Comparison of ENCODE assay signal across 19 mouse cellular contexts in genomic region chr13:72346207-72346943, GRCm38 (mm10).
DNase-seq lines count a peak whose midpoint lies in the region; ATAC-seq and TF ChIP-seq lines count a peak whose summit lies in the region.
"Had no signal": no experiment of that assay in that cellular context is flagged by ENCODE, and none has a peak within 500 bp of the region (broad histone marks: within the 10 kb centered on the region; RNA-seq: fewer than 3 reads in every experiment).

No protein-coding gene starts in this region.

- H3K9me3 ChIP-seq in embryonic facial prominence, embryonic 12.5 days: no peaks in the 10 kb centered on the region
- H3K9me3 ChIP-seq in embryonic facial prominence, embryonic 10.5 days: no peaks in the 10 kb centered on the region
- no peaks in the 10 kb centered on the region for H3K9me3 ChIP-seq in lung, embryonic 14.5 days (ENCODE audit: low read depth, low read length)
- H3K9me3 ChIP-seq in forebrain, embryonic 15.5 days: no peaks in the 10 kb centered on the region
- H3K9me3 ChIP-seq in neural tube, embryonic 14.5 days (ENCODE audit: control insufficient read depth, low read length): no peaks in the 10 kb centered on the region
- H3K9me3 ChIP-seq: heart, embryonic 12.5 days; limb, embryonic 15.5 days had no signal

- H3K27ac ChIP-seq in embryonic facial prominence, embryonic 12.5 days: no peak overlapping the region
- H3K27ac ChIP-seq in embryonic facial prominence, embryonic 10.5 days (replicated peaks): no peak overlapping the region
- H3K27ac ChIP-seq in lung, embryonic 14.5 days (ENCODE audit: low read depth): no peak overlapping the region
- H3K27ac ChIP-seq in forebrain, embryonic 15.5 days (replicated peaks): no peak overlapping the region
- H3K27ac ChIP-seq in neural tube, embryonic 14.5 days (ENCODE audit: low read depth, low read length): no peak overlapping the region
- H3K27ac ChIP-seq: left cerebral cortex, adult 2 months; limb, embryonic 15.5 days had no signal

- no peak for TF ChIP-seq CTCF in lung, embryonic 14.5 days (IDR thresholded peaks at IDR 0.05; ENCODE audit: low read depth)

- no peaks in the 10 kb centered on the region for H3K4me1 ChIP-seq in embryonic facial prominence, embryonic 12.5 days
- 0 out of 2 replicates have a peak, but pooled peaks cover 12% of the 10 kb centered on the region for H3K4me1 ChIP-seq in embryonic facial prominence, embryonic 10.5 days
- no peaks in the 10 kb centered on the region for H3K4me1 ChIP-seq in lung, embryonic 14.5 days (ENCODE audit: insufficient read depth)
- peaks cover 17% of the 10 kb centered on the region for H3K4me1 ChIP-seq in forebrain, embryonic 15.5 days
- peaks cover 5% of the 10 kb centered on the region; the same call in 1 of the 2 replicates for H3K4me1 ChIP-seq in neural tube, embryonic 14.5 days (ENCODE audit: control insufficient read depth, insufficient read depth, low read length)
- H3K4me1 ChIP-seq: heart, embryonic 12.5 days; limb, embryonic 15.5 days had no signal

- 29% methylated on average over 21 of the region's 21 CpGs for WGBS in embryonic facial prominence, embryonic 12.5 days
- WGBS in embryonic facial prominence, embryonic 10.5 days: 29% methylated on average over 21 of the region's 21 CpGs
- WGBS in lung, embryonic 14.5 days: 37% methylated on average over 21 of the region's 21 CpGs
- WGBS in forebrain, embryonic 15.5 days: 12% methylated on average over 21 of the region's 21 CpGs
- WGBS in neural tube, embryonic 14.5 days: 10% methylated on average over 21 of the region's 21 CpGs

- intact Hi-C loops in left cerebral cortex, postnatal 25 days (cut with DNase I): no loop called here

- H3K36me3 ChIP-seq in embryonic facial prominence, embryonic 12.5 days: no peaks in the 10 kb centered on the region
- H3K36me3 ChIP-seq in embryonic facial prominence, embryonic 10.5 days (replicated peaks): no peaks in the 10 kb centered on the region
- H3K36me3 ChIP-seq in lung, embryonic 14.5 days (ENCODE audit: insufficient read depth): no peaks in the 10 kb centered on the region
- H3K36me3 ChIP-seq in forebrain, embryonic 15.5 days: no peaks in the 10 kb centered on the region
- H3K36me3 ChIP-seq in neural tube, embryonic 14.5 days (ENCODE audit: control insufficient read depth, insufficient read depth, low read length): no peaks in the 10 kb centered on the region
- H3K36me3 ChIP-seq: heart, embryonic 12.5 days; limb, embryonic 15.5 days had no signal

- DNase-seq in embryonic facial prominence, embryonic 10.5 days (ENCODE audit: low spot score): no peak
- peak; percentile 5 for DNase-seq in lung, embryonic 14.5 days
- no peak for DNase-seq in lung, postnatal 4 days
- DNase-seq in spleen, postnatal 14 days (ENCODE audit: low spot score in 2 of 2): no peak
- DNase-seq in left cerebral cortex, postnatal 25 days (ENCODE audit: low spot score in 2 of 2): no peak
- DNase-seq: cerebellum, postnatal 10 days; gastrocnemius, postnatal 36 days; kidney, adult 18-20 months; kidney, postnatal 10 days; lung, postnatal 14 days; right cerebral cortex, postnatal 4 days; thymus, postnatal 4 days had no signal

- ATAC-seq in embryonic facial prominence, embryonic 12.5 days (ENCODE audit: insufficient number of reproducible peaks, insufficient read depth, low FRiP score, low TSS enrichment): peak; percentile 64; the same call in 1 of the 2 replicates
- no peak for ATAC-seq in lung, embryonic 14.5 days (ENCODE audit: insufficient read depth)
- ATAC-seq in forebrain, embryonic 15.5 days (replicated peaks): peak; percentile 53; the same call in 1 of the 2 replicates
- peak; percentile 63 for ATAC-seq in neural tube, embryonic 14.5 days (ENCODE audit: low read depth)

- no peak overlapping the region for H3K4me3 ChIP-seq in embryonic facial prominence, embryonic 12.5 days
- no peak overlapping the region for H3K4me3 ChIP-seq in embryonic facial prominence, embryonic 10.5 days
- H3K4me3 ChIP-seq in lung, embryonic 14.5 days (ENCODE audit: low read depth, low read length): no peak overlapping the region
- H3K4me3 ChIP-seq in forebrain, embryonic 15.5 days: no peak overlapping the region
- H3K4me3 ChIP-seq in neural tube, embryonic 14.5 days (ENCODE audit: low read depth, low read length): no peak overlapping the region
- H3K4me3 ChIP-seq: erythroblast, embryonic 14.5 days; heart, embryonic 12.5 days; left cerebral cortex, adult 2 months; limb, embryonic 15.5 days had no signal

- no peak overlapping the region for H3K9ac ChIP-seq in embryonic facial prominence, embryonic 12.5 days
- H3K9ac ChIP-seq in lung, embryonic 14.5 days: no peak overlapping the region
- no peak overlapping the region for H3K9ac ChIP-seq in forebrain, embryonic 15.5 days (replicated peaks)
- no peak overlapping the region for H3K9ac ChIP-seq in neural tube, embryonic 14.5 days (replicated peaks; ENCODE audit: low read depth, low read length)
- H3K9ac ChIP-seq: heart, embryonic 12.5 days; limb, embryonic 15.5 days had no signal

- H3K27me3 ChIP-seq in embryonic facial prominence, embryonic 12.5 days: 0 out of 2 replicates have a peak, but pooled peaks cover 3% of the 10 kb centered on the region
- H3K27me3 ChIP-seq in embryonic facial prominence, embryonic 10.5 days (replicated peaks; ENCODE audit: low read depth, poor library complexity, severe bottlenecking): peaks cover 71% of the 10 kb centered on the region
- no peaks in the 10 kb centered on the region for H3K27me3 ChIP-seq in lung, embryonic 14.5 days (ENCODE audit: insufficient read depth, low read length)
- peaks cover 83% of the 10 kb centered on the region for H3K27me3 ChIP-seq in forebrain, embryonic 15.5 days
- H3K27me3 ChIP-seq in neural tube, embryonic 14.5 days (ENCODE audit: control insufficient read depth, insufficient read depth, low read length): no peaks in the 10 kb centered on the region
- H3K27me3 ChIP-seq: heart, embryonic 12.5 days; limb, embryonic 15.5 days had no signal

- H3K4me2 ChIP-seq in embryonic facial prominence, embryonic 12.5 days (replicated peaks): no peak overlapping the region
- no peak overlapping the region for H3K4me2 ChIP-seq in lung, embryonic 14.5 days
- H3K4me2 ChIP-seq in forebrain, embryonic 15.5 days (replicated peaks): no peak overlapping the region
- no peak overlapping the region for H3K4me2 ChIP-seq in neural tube, embryonic 14.5 days (ENCODE audit: low read depth, low read length)
- H3K4me2 ChIP-seq: heart, embryonic 12.5 days; limb, embryonic 15.5 days had no signal
